Mouse (Mus musculus) large intestine, adult 2 months (tissue): Measurements from ENCODE around the gene Cdh1. TPM values are rescaled to one million over a fixed set of nuclear protein-coding genes. Genes with fewer than 3 reads are reported as not detected.
"Not testable (repeated sequence)": the region's sequence is repeated elsewhere in the genome, so short reads cannot be mapped to it uniquely, and the experiment has no call there.

ENCODE experiments used
- DNase-seq: peaks from one replicate; pipeline ENCODE4 v3.0.0-alpha.2; 2012; ENCODE audit warnings: low read depth, low spot score
- WGBS: fragments of 180-500 bp; shearing (Covaris S2); methylation state at CpG from one replicate; pipeline ENCODE4 v1.1.7; 2018; 5-methylcytosine and 5-hydroxymethylcytosine counted together
- polyA plus RNA-seq: library from polyadenylated mRNA; depleted of rRNA; stranded (reverse); fragments of >200 nt; gene quantifications from 2 replicates; pipeline ENCODE4 v1.2.3, GENCODE M21; 2012

Gene Cdh1
- polyA plus RNA-seq, 1 experiment: 167 TPM

DNA sequence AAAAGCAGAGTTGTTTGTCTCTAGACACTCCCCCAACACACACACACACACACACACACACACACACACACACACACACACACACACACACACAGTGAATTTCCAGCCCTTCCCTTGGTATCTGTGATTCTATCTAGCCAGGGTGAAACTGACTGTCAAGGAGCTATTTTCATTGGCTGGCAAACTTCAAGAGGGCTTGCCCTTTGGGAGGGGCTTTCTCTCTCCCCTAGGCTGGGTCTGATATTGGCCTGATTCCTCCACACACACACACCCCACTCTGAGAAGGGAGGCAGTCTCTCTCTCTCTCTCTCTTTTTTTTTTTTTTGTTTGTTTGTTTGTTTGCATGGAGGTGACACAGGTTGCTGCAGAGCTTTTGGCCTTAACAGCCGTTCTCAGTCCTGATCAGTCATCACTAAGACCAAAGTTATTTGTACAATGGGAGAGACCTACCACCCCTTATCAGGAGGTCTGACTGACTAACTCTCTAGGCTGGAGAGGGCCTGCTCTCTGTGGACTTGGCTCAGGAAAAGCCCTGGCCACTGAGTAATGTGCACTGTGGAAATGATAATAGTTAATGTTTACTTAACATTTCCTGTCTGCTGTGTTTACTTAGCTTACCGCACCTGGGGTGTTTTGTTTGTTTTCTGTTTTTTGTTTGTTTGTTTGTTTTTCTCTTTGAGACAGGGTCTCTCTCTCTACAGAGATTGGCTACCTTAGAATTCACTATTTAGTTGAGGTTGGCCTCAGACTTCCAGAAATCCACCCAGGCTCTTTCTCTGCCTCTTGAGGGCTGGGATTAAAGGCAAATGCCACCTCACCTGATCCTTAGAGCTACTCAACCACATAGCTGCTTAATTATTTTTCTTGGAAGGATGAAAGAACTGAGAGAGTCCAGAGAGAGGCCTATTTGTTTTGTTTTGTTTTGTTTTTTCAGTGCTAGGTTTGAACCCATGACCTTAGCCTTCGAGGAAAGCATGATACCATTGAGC, 14.4 kb upstream of the Cdh1 start:
- WGBS: 26% methylated on average over 3 of the region's 3 CpGs
- DNase-seq: no peak

DNA sequence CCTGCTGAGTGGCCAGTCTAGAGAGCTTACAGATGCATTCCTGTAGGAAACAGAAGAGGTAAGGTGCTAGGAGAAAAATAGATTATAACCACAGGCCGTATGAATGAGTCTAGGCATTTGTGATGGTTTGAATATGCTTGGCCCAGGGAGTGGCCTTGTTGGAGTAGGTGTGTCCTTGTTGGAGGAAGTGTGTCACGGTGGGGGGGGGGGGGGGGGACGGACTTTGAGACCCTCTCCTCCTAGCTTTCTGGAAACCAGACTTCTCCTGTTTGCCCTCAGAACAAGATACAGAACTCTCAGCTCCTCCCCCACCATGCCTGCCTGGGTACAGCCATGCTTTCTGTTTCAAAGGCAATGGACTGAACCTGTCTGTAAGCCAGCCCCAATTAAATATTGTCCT, 10.7 kb upstream of the Cdh1 start:
- WGBS: 7% methylated on average over 3 of the region's 3 CpGs
- DNase-seq: no peak

DNA sequence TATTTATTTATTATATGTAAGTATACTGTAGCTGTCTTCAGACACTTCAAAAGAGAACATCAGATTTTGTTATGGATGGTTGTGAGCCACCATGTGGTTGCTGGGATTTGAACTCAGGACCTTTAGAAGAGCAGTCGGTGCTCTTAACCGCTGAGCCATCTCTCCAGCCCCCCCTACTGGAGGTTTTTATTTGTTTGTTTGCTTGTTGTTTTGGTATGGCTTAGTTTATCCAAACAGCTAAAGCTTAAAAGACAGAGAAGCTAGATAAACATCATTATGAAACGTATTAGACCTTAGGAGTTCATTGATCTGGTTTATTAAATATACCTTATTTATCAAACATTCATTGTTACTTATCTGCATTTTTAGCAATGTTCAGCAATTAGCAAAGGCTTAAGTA, 7.5 kb upstream of the Cdh1 start:
- DNase-seq: not testable (repeated sequence)
- 92% methylated on average over 3 of the region's 3 CpGs for WGBS

DNA sequence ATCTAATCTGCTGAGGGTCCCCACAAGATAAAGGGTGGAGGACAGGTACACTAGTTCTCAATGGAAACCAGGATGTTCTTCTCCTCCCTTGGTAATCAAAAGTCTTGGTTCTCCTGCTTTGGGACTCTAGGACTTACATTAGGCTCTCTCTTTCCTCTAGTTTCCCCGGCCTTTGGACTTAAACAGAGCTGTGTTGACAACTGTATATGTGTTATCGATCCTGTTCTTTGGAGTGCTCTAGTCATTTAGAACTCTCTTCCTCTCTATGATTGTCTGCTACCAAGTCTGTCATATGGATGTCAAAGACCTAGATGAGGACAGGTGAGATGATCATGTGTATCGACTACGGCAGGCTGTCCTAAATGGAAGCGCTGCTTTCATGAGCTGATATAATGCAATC, 6.1 kb upstream of the Cdh1 start:
- 74% methylated on average over 5 of the region's 5 CpGs for WGBS
- DNase-seq: no peak

DNA sequence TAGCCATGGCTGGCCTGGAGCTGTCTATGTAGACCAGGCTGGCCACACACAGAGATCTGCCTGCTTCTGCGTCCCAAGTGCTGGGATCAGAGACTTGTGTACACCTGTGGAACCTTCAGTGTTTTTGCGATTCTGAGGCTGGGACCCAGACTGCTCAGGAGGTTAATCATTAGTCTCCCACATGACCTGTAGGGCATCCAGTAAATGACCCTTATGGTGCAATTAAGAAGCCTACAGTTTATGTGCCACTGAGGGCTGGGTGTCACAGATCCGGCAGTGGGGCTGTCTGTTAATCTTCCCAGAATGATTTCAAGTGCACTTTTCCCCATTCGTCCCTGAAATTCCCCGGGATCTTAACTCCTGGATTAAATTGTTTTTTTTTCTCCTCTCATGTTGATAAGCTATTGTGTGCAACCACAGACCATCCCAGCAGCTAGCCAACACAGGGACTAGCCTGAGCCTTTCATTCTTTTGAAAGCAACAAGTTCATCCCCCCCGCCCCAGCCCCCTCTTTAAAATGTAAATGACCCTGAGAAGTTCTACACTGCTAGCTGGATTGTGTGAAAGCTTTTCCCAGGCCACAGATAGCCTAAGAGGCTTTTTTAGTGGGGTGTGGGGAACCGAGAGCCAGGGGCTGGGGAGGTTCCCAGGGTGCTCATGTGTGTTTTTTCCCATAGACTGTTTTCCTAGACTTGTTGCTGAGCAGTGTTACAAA, 3.7 kb upstream of the Cdh1 start:
- 43% methylated on average over 7 of the region's 7 CpGs for WGBS
- no peak for DNase-seq

DNA sequence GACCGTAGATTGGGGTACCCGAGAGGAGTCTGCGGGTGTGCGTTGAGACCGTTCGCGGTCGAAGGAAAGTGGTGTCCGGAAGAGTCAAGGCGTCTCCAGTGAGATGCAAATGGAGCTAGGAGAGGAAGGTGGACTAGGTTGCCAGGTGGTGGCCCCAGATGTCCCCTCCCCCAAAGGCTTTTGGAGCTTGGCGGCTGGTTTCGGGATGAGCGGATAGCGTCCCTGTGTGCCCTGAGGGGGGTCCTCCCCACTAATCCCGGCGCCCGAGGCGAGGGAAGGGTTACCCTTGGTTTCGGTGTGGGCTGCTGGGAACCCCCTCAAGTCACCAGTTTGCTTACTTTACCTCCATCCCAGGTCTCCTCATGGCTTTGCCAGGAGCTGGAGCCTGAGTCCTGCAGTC, 782 bp downstream of the Cdh1 start:
- DNase-seq: no peak
- WGBS: 1% methylated on average over 19 of the region's 19 CpGs

DNA sequence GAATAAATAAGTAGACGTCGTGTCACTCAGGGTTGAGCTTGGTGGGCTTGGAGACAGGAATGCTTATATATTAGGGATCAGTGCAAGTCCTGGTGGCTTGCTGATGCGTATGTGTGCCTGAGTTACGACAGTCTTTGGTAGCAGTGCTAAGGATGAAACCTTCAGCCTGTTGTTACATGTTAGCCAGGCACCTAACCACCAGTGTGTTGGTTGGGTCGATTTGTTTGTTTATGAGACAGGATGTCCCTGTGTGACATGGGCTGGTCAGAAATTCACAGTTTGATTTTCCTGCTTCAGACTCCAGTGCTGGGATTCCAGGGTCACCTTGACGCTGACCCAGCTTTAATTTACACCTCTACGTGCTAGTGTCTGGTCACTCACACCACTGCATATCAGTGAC, 2.5 kb downstream of the Cdh1 start:
- DNase-seq: no peak
- 31% methylated on average over 7 of the region's 7 CpGs for WGBS

DNA sequence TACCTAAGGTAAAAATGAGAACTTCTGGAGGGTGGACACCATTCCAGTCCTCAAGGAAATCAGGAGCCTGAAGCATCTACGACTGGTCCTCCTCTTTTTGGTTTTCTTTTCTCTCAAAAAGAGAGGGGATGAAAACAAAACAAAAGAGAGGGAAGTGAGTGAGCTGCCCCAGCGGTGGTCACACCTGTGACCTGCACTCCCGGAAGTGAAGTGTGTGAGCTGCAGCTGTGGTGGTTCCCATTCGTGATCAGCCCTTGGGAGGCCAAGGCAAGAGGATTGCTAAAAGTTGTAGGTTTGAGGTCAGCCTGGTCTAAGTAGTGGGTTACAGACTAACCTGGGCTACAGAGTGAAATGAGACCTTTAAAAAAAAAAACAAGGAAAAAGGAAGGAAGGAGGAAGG, 3.0 kb downstream of the Cdh1 start:
- 19% methylated on average over 4 of the region's 4 CpGs for WGBS

DNA sequence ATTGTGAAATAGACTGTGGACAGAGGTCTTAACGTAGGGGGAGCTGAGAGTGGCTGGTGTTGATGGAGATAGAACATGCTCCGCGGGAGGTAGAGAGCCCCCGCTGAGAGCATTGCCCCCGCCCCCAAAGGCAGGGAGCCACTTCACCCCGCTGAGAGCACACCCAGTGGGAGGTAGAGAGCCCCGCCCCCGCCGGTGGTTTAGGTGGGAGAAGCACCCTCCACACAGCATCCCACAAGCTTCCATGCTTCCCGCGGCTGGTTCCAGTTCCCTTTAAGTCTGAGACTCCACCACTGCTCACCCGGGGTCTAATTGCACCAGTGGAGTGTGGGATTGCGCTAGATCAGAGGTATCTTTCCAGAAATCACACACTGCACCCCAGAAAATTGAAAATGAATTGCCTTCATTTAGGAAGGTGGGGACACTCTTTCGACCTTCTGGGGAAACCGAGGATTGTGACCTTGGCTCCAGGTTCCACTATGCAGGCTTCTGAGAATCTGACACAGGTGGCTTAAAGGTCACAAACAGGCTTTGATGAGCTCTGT, 3.5 kb downstream of the Cdh1 start:
- 17% methylated on average over 15 of the region's 15 CpGs for WGBS
- DNase-seq: no peak

More for the DNA sequence above, 3.0 kb downstream of the Cdh1 start:
- DNase-seq: no peak

DNA sequence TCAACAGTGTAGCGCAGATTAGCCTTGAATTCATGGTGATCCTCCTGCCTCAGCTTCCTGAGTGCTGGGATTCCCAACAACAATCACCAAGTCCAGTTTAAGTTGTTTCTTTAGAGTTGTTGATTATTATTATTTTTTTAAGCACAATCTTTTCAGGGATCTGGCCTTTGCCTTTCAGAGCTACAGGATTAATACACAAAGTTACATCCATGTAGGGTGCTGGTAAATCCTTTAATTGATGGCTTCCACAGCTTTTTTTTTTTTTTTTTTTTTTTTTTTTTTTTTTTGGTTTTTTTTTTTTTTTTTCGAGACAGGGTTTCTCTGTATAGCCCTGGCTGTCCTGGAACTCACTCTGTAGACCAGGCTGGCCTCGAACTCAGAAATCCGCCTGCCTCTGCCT, 4.6 kb downstream of the Cdh1 start:
- WGBS: 65% methylated on average over 4 of the region's 4 CpGs
- DNase-seq: not testable (repeated sequence)

DNA sequence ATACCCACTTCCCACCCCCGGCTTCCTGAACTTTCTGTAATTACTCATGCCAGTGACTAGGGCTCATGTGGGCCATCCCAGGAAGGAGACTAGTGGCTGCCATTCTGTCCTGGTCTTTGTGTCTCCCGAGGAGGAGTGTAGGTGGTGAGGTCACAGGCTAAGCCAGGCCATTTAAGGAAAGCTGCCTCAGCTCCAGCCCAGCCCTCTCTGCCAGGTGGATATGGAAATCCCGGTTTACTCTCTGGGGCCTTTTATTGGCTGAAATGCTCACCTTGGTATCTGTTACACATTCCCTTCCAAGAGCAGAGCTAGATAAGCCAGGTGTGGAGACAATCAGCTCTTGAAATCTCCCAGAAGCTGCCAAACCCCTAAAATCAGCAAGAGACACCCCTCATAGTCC, 5.3 kb downstream of the Cdh1 start:
- DNase-seq: no peak
- 17% methylated on average over 3 of the region's 3 CpGs for WGBS

DNA sequence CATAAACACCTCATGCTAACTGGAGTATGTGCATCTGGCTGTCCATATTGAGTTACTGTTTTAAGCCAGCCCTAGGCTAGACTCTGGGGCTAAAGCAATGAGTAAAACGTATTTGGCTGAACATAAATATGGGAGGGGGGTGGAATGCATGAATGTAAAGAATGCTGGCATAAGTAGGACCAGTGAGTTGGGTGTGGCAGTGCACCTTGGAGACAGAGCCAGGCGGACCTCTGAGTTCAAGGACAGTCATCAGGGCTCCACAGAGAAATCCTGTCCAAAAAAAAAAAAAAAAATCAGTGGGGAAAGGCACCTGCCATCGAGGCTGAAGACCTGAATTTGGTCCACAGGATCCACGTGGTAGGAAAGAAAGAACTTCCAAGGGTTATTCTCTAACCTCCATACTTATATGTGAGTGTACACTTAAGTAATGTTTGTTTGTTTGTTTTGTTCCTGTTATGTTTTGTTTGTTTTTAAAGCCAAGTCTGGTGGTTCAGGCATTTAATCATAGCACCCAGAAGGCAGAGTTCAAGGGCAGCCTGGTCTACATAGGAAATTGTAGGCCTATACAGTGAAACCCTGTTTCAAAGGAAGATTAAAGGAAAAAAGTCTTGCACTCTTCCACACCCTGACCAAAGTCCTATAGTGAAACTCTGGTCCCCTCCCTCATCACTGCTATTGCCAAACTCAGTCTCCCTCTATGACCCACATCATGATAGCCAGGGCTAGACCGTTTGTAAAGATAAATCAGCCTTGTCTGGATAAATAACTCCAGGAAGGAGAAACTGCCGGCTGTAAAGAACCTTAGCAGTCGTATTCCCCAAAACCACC, 6.1 kb downstream of the Cdh1 start:
- DNase-seq: no peak

DNA sequence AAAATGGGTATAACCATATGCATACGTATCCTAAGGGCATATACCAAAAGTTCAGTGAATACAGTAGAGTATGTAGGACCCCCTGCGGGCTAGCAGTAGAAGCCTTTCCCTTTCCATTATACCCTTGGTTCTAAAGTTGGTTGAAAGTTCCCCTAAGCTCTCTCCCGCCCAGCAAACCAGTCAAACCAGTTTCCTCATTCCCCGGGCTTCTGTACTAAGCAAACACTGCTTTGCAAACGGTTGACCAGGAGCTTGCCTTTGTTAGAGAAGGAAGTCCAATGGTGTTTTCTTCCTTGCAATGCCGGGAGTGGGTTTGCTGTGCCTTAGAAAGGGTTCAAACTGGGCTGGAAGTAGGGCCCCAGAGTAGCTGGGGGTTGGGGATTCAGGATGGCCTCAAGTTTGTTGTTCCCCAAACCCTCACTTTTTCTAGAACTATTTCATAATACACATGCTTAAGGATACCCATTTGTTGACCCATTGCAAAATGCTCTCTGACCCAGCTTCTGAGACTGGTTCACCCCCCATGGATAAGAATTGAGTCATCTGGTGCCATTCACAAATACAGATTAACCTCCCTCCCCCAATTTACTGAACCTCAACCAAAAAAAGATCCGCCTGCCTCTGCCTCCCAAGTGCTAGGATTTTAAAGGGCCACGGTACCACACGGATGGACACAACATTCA, 7.9 kb downstream of the Cdh1 start:
- DNase-seq: peak; percentile 94
- WGBS: 26% methylated on average over 9 of the region's 9 CpGs

More for the DNA sequence above, 6.1 kb downstream of the Cdh1 start:
- WGBS: 24% methylated on average over 7 of the region's 7 CpGs

DNA sequence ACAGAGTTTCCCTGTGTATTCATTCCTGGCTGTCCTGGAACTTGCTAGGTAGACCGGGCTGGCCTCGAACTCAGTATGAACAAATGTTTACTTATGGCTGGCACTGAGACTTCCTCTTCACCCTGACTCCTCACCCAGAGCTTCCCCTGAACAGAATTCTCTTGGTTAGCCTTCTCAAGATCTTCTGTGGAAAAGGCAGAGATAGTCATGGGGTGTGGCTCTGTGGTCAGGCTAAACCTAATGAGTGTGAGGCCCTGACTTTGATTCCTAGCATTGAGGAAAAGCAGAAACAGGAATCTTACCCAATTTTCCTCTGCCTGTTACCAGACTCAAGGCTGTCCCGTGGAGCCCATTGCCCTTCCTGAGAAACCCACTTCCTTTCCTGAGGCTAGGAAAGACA, 8.9 kb downstream of the Cdh1 start:
- 28% methylated on average over 3 of the region's 3 CpGs for WGBS
- no peak for DNase-seq

DNA sequence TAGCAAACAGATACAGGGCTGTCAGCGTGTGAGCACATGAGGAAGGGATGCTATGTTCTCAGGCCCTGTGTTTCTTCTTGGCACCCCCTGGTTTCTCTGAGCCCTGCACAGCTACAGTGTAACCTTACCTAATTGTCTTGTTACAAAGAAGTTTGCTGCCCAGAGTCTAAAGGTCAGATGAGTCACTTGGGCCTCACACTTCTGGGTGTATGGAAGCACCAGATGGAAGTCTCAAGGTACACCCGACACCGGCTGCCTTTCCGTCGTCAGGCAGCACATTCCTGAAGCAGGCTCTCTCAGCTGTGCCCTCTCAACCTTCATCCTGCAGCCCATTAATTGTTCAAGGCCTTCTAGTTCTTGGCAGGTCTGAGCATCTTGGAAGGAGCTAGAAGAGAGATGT, 11.6 kb downstream of the Cdh1 start:
- WGBS: 19% methylated on average over 5 of the region's 5 CpGs
- peak; percentile 89 for DNase-seq

DNA sequence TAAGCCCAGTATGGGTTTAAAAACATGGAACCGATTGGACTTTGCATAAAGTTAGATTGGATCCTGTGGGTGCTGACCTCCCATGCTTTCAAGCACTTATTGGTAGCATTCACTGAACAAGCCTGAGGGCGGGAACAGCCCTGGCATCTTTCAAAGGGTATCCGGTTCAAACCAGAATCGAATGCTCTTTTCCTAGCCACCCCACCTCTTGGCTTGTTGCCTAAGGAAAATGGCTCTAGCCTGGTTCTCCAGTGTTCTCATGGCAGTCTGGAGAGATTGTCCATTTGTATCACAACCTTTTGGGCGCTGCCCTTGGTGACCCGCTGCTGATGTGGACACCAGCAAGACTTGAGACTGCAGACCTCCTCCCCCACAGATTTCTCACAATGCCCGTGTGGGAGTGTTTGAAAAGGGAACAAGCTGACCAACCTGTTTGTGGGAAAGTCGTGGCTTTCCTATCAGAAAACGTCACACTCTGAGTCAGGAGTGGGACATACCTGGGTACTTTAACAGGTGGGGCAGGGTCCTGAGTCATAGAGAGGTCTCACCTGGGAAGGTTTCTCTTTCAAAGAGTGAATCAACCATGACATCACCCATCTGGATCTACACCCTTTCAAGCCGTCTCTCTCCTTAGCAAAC, 12.6 kb downstream of the Cdh1 start:
- DNase-seq: peak; percentile 90
- 32% methylated on average over 10 of the region's 10 CpGs for WGBS

DNA sequence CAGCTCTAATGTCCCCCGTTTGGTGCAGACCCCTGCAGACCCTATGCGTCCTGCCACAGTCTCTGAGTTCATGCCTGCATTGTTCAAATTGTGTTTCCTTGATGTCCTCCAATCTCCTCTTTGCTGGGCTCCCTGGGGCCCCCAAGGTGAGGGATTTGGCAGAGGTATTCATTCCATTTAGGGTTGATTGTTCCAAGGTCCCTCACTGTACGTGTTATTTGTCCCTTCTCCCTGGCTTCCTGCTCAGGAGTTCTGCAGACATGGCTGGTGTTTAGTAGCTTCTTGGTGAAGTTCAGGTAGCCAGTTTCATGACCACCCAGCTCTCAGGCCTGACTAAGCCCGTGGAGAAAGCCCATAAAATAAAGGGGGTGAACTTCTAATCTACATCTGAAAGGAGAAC, 13.5 kb downstream of the Cdh1 start:
- 35% methylated on average over 4 of the region's 4 CpGs for WGBS
- no peak for DNase-seq

DNA sequence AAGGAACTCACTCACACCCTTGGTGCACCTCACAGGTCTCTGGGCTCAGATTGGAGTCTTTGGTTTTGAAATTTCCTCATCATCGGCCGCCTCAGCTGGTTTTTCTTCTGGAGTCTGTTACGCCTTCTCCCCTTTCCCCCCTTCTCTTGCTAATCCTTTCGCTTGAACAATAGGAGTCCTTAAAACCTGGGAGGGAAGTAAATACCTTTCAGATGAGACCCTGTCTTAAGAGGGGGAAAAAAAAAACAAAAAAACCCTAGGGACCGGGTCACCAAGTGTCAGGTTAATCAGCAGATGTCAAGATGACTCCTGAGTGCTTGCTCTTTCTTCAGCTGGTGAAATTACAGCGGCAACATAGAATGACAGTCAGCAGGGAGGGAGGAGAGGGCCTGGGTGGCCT, 14.0 kb downstream of the Cdh1 start:
- no peak for DNase-seq
- 60% methylated on average over 6 of the region's 6 CpGs for WGBS

DNA sequence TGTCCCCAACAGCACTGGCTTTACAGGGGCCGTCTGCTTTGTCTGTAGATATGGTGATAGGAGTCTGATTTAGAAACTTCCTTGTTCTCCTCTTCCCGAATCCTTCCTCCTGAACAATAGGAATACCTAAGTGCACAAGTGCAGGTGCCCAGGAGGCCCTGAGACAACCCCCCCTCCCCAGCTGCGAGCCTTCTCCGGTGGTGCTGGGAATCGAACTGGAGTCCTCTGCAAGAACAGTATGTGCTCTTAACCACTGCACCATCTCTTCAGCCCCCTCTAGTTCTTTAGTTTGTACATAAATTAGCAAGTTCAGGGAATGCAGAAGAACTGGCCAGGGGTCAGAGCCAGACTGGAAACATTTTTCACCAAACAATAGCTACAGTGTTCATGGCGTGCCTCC, 14.7 kb downstream of the Cdh1 start:
- WGBS: 72% methylated on average over 6 of the region's 6 CpGs
- DNase-seq: no peak
